Mouse (Mus musculus) heart, adult 2 months (tissue): ENCODE measurements around the gene Olfr15.

ENCODE experiments used
- CTCF ChIP-seq: fragments of 200-600 bp; IDR thresholded peaks from 2 replicates; pipeline ENCODE4 v1.8.1; 2022; ENCODE audit warnings: antibody characterized with exemption, mild to moderate bottlenecking, moderate library complexity
- EP300 ChIP-seq: fragments of 200-500 bp; IDR thresholded peaks from 2 replicates; pipeline ENCODE4 v1.6.1; 2011; ENCODE audit warnings: low read depth, low read length, control low read depth; ENCODE audit not compliant: insufficient read depth
- POLR2A ChIP-seq: fragments of 200-500 bp; IDR thresholded peaks from 2 replicates; pipeline ENCODE4 v1.6.1; 2011; ENCODE audit warnings: mild to moderate bottlenecking, low read depth, low read length, control low read depth; ENCODE audit not compliant: insufficient read depth

- TF ChIP-seq CTCF (no peak), POLR2A (no peak), EP300 (no peak)
These were observed 2.7 kb upstream of the Olfr15 start for GRCm38 (mm10) chr16:3828021-3828420.
